Mouse (Mus musculus): ENCODE results near the gene Opcml. TPM values are rescaled to one million over a fixed set of nuclear protein-coding genes. Genes with fewer than 3 reads are reported as not detected.
A peak's percentile ranks its signal among the peaks of the same experiment; 100 is the strongest.

Opcml gene
- total RNA-seq, 2 experiments from 2014 or later: 227 to 234 TPM

- DNase-seq (ENCODE audit: low spot score in 2 of 2): no peak
Measured at GRCm38 (mm10) chr9:28488499-28488898, 697.9 kb downstream of the Opcml start.

GRCm38 (mm10) chr9:28489828-28490227, 699.3 kb downstream of the Opcml start:
- DNase-seq (ENCODE audit: low spot score in 2 of 2): no peak

- DNase-seq (ENCODE audit: low spot score in 2 of 2): no peak
Measured at GRCm38 (mm10) chr9:28490410-28490809, 699.8 kb downstream of the Opcml start.

GRCm38 (mm10) chr9:28499841-28500794, 709.5 kb downstream of the Opcml start:
- peak in 1 of 2 experiments; percentile 39 for DNase-seq (ENCODE audit: low spot score in 2 of 2)

GRCm38 (mm10) chr9:28513905-28514304, 723.3 kb downstream of the Opcml start:
- no peak for DNase-seq (ENCODE audit: low spot score in 2 of 2)

- no peak for DNase-seq (ENCODE audit: low spot score in 2 of 2)
Measured at GRCm38 (mm10) chr9:28533191-28533590, 742.6 kb downstream of the Opcml start.

GRCm38 (mm10) chr9:28535006-28535405, 744.4 kb downstream of the Opcml start:
- DNase-seq (ENCODE audit: low spot score in 2 of 2): no peak

GRCm38 (mm10) chr9:28536637-28537036, 746.1 kb downstream of the Opcml start:
- no peak for DNase-seq (ENCODE audit: low spot score in 2 of 2)

- no peak for DNase-seq (ENCODE audit: low spot score in 2 of 2)
Measured at GRCm38 (mm10) chr9:28548189-28548588, 757.6 kb downstream of the Opcml start.

- DNase-seq (ENCODE audit: low spot score in 2 of 2): no peak
Measured at GRCm38 (mm10) chr9:28552387-28553182, 762.0 kb downstream of the Opcml start.

GRCm38 (mm10) chr9:28558628-28559027, 768.1 kb downstream of the Opcml start:
- no peak for DNase-seq (ENCODE audit: low spot score in 2 of 2)

GRCm38 (mm10) chr9:28561761-28562160, 771.2 kb downstream of the Opcml start:
- DNase-seq (ENCODE audit: low spot score in 2 of 2): no peak

GRCm38 (mm10) chr9:28563066-28563683, 772.6 kb downstream of the Opcml start:
- DNase-seq (ENCODE audit: low spot score in 2 of 2): no peak

GRCm38 (mm10) chr9:28569041-28569522, 778.5 kb downstream of the Opcml start:
- no peak for DNase-seq (ENCODE audit: low spot score in 2 of 2)

- peak in 1 of 2 experiments; percentile 63 for DNase-seq (ENCODE audit: low spot score in 2 of 2)
Measured at GRCm38 (mm10) chr9:28569776-28570175, 779.2 kb downstream of the Opcml start.

GRCm38 (mm10) chr9:28571682-28572081, 781.1 kb downstream of the Opcml start:
- no peak for DNase-seq (ENCODE audit: low spot score in 2 of 2)

- no peak for DNase-seq (ENCODE audit: low spot score in 2 of 2)
Measured at GRCm38 (mm10) chr9:28572136-28572774, 781.7 kb downstream of the Opcml start.

GRCm38 (mm10) chr9:28578730-28579129, 788.2 kb downstream of the Opcml start:
- no peak for DNase-seq (ENCODE audit: low spot score in 2 of 2)

GRCm38 (mm10) chr9:28587253-28587652, 796.7 kb downstream of the Opcml start:
- no peak for DNase-seq (ENCODE audit: low spot score in 2 of 2)

- no peak for DNase-seq (ENCODE audit: low spot score in 2 of 2)
Measured at GRCm38 (mm10) chr9:28587857-28588388, 797.3 kb downstream of the Opcml start.

- DNase-seq (ENCODE audit: low spot score in 2 of 2): no peak
Measured at GRCm38 (mm10) chr9:28588488-28588887, 797.9 kb downstream of the Opcml start.
